Mouse (Mus musculus) lung, postnatal 0 days (tissue): ENCODE measurements around the gene Rec114. TPM values are rescaled to one million over a fixed set of nuclear protein-coding genes. Genes with fewer than 3 reads are reported as not detected.

Experiments used
- ATAC-seq: fragments of 200-750 bp; cut with Nextera tagmentation; 2 replicates; pipeline ENCODE4 v1.8.0; 2017; ENCODE audit warnings: moderate library complexity
- DNase-seq: peaks from one replicate; pipeline ENCODE4 v3.0.0-alpha.2; 2016; ENCODE audit warnings: low spot score
- H3K27ac ChIP-seq: fragments of 300-500 bp; sonication (generic); 2 replicates; pipeline ENCODE4 v1.5.1; 2014; ENCODE audit warnings: antibody characterized with exemption, mild to moderate bottlenecking, low read length, mixed read lengths
- H3K27me3 ChIP-seq: fragments of 300-500 bp; sonication (generic); replicated peaks from 2 replicates; pipeline ENCODE4 v1.6.1; 2014; ENCODE audit warnings: low read length, mixed read lengths; ENCODE audit not compliant: insufficient read depth
- H3K36me3 ChIP-seq: fragments of 300-500 bp; sonication (generic); 2 replicates; pipeline ENCODE4 v1.6.1; 2014; ENCODE audit warnings: low read length, mixed read lengths; ENCODE audit not compliant: insufficient read depth
- H3K4me1 ChIP-seq: fragments of 300-500 bp; sonication (generic); 2 replicates; pipeline ENCODE4 v1.6.1; 2014; ENCODE audit warnings: antibody characterized with exemption, low read depth, low read length, mixed read lengths; ENCODE audit not compliant: insufficient read depth
- H3K4me2 ChIP-seq: fragments of 300-500 bp; sonication (generic); replicated peaks from 2 replicates; pipeline ENCODE4 v1.6.1; 2014; ENCODE audit warnings: low read depth, mild to moderate bottlenecking, low read length, moderate library complexity, mixed read lengths
- H3K4me3 ChIP-seq: fragments of 300-500 bp; sonication (generic); 2 replicates; pipeline ENCODE4 v1.5.1; 2014; ENCODE audit warnings: low read depth, low read length
- H3K9ac ChIP-seq: fragments of 300-500 bp; sonication (generic); replicated peaks from 2 replicates; pipeline ENCODE4 v1.6.1; 2014; ENCODE audit warnings: low read depth, mild to moderate bottlenecking
- H3K9me3 ChIP-seq: fragments of 300-500 bp; sonication (generic); 2 replicates; pipeline ENCODE4 v1.6.1; 2016; ENCODE audit warnings: low read length, mixed read lengths
- CTCF ChIP-seq: IDR thresholded peaks from 2 replicates; pipeline ENCODE4 v1.5.1; 2016; ENCODE audit warnings: antibody characterized with exemption, mild to moderate bottlenecking
- EP300 ChIP-seq: IDR thresholded peaks from 2 replicates; pipeline ENCODE4 v1.6.1; 2016; ENCODE audit warnings: antibody characterized with exemption, mild to moderate bottlenecking, control low read depth
- WGBS: fragments of 180-500 bp; shearing (Covaris S2); extraction: QIAGEN DNeasy Blood & Tissue Kit; methylation state at CpG from one replicate; pipeline ENCODE4 v1.1.7; 2014; 5-methylcytosine and 5-hydroxymethylcytosine counted together
- polyA plus RNA-seq: library from polyadenylated mRNA; unstranded; fragments of >200 nt; fragmentation: Nextera tagmentation; extraction: Ambion mirVana; gene quantifications from 2 replicates; pipeline ENCODE4 v1.2.1, GENCODE M21; 2015

The Rec114 gene
- polyA plus RNA-seq, 1 experiment from 2014 or later: 5.0 TPM

DNA sequence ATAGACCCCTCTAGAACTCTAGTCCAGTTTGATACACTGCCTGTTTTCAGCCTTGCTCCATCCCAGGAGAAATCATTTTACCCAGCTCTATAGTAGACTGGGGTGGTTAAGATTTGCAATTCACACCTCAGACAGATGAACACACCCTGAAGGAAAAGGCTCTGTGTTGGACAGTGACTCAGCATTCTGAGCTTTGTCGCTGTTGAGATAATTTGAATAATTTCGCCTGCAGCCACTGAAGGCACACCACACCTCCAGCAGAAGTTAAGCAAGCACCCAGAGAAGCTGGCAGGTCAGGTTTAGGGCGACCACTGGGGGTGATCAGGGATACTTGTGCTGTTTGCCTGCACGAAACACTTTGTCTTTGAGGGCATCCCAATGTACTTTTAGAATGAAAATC is 4.4 kb upstream of the Rec114 start:
- ATAC-seq (no peak), DNase-seq (no peak)
- 50% methylated on average over 4 of the region's 4 CpGs for WGBS
- Histone ChIP-seq H3K4me1 (no peaks in the 10 kb centered on the region), H3K27ac (no peak overlapping the region), H3K9me3 (no peaks in the 10 kb centered on the region), H3K4me2 (no peak overlapping the region), H3K9ac (no peak overlapping the region), H3K36me3 (no peaks in the 10 kb centered on the region), H3K4me3 (no peak overlapping the region), H3K27me3 (no peaks in the 10 kb centered on the region)
- TF ChIP-seq EP300: no peak
- no peak for TF ChIP-seq CTCF

DNA sequence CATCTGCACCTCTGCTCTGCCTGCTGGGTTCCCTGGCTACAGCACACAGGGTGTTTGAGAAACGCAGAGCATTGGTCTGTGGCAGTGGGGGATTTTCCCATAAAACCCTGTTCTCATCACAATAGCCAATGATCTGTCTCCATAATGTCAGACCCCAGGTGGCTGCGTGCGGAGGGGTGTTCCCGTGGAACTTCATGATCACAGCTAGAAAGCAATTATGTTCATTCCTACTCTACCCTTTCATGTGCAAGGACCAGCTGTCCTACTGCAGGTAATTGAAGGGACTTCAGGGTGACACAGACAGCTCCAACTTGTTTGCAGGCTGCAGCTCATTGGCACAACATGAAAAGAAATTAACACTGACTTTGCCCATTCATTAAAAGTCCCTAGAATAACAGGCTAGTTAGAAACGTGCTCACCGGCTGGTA is 3.6 kb upstream of the Rec114 start:
- no peak for DNase-seq
- H3K9ac ChIP-seq: no peak overlapping the region
- no peak overlapping the region for H3K27ac ChIP-seq
- H3K9me3 ChIP-seq: no peaks in the 10 kb centered on the region
- no peaks in the 10 kb centered on the region for H3K4me1 ChIP-seq
- no peak overlapping the region for H3K4me3 ChIP-seq
- H3K4me2 ChIP-seq: no peak overlapping the region
- no peaks in the 10 kb centered on the region for H3K27me3 ChIP-seq
- TF ChIP-seq CTCF (no peak), EP300 (no peak)
- WGBS: 61% methylated on average over 6 of the region's 6 CpGs
- no peaks in the 10 kb centered on the region for H3K36me3 ChIP-seq
- no peak for ATAC-seq

DNA sequence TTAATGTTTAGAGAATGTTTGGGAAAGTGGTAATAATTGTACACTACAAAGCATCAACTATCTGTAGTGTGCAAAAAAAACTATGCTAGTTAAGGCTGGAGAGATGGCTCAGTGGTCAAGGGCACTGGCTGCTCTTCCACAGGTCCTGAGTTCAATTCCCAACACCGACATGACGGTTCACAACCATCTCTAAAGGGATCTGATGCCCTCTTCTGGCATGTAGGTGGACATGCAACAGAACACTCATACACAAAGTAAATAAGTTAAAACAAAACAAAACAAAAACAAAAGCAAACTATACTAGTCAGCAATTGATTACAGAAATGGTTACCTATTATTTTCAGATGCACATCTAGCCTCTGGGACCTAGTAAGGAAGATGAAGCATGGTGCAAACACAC is 1.1 kb downstream of the Rec114 start:
- no peak overlapping the region for H3K27ac ChIP-seq
- 92% methylated on average over 2 of the region's 2 CpGs for WGBS
- no peak overlapping the region for H3K9ac ChIP-seq
- no peaks in the 10 kb centered on the region for H3K4me1 ChIP-seq
- no peak for DNase-seq
- H3K4me3 ChIP-seq: no peak overlapping the region
- TF ChIP-seq CTCF: no peak
- H3K4me2 ChIP-seq: no peak overlapping the region
- no peaks in the 10 kb centered on the region for H3K36me3 ChIP-seq
- ATAC-seq: no peak
- H3K27me3 ChIP-seq: no peaks in the 10 kb centered on the region
- H3K9me3 ChIP-seq: no peaks in the 10 kb centered on the region

DNA sequence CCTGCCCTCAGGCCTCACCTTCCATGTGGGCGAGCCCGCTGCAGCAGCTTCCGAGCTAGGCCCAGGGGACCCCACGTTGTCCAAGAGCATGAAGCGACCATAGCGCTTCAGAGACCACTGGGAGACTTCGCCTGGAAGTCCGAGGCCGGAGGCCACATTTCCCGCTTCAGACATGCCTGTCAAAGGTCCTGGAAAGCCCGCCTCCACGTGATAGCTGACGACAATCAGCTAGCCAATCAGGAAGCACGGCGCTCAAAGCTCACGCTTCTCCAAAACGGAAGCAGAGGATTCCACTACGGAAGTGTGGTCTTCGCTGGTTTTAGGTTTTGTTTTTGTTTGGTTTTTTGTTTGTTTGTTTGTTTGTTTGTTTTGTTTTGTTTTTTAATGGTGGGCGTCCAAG is 2.4 kb downstream of the Rec114 start:
- WGBS: 79% methylated on average over 20 of the region's 20 CpGs
- H3K4me2 ChIP-seq: no peak overlapping the region
- H3K4me1 ChIP-seq: no peaks in the 10 kb centered on the region
- no peak overlapping the region for H3K4me3 ChIP-seq
- H3K27me3 ChIP-seq: no peaks in the 10 kb centered on the region
- H3K9me3 ChIP-seq: no peaks in the 10 kb centered on the region
- ATAC-seq (no peak), DNase-seq (no peak)
- TF ChIP-seq EP300 (no peak), CTCF (no peak)
- no peak overlapping the region for H3K27ac ChIP-seq
- no peak overlapping the region for H3K9ac ChIP-seq
- H3K36me3 ChIP-seq: no peaks in the 10 kb centered on the region

DNA sequence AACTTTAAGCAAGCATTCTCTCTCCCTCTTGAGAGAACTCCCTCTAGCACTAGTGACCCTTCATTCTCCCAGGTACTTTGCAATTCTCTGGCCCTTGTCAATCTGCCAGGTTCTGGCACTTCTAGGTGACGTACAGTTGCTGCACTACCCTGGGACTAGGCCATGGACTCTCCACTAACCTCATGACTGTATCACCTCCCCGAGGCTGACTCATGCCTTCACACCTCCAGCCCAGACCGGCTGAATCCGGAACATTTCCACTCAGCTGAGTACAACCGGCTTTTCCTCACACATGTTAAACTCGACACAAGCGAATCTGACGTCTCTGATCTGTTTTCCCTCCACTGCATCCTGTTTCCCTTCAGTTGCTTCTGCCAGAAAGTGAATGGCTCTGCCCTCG is 4.0 kb downstream of the Rec114 start:
- H3K36me3 ChIP-seq: no peaks in the 10 kb centered on the region
- H3K9ac ChIP-seq: no peak overlapping the region
- H3K9me3 ChIP-seq: no peaks in the 10 kb centered on the region
- DNase-seq (peak; percentile 86), ATAC-seq (peak; percentile 99)
- TF ChIP-seq CTCF (no peak), EP300 (peak; percentile 74)
- H3K27ac ChIP-seq: no peak overlapping the region
- no peaks in the 10 kb centered on the region for H3K4me1 ChIP-seq
- H3K27me3 ChIP-seq: no peaks in the 10 kb centered on the region
- no peak overlapping the region for H3K4me2 ChIP-seq
- H3K4me3 ChIP-seq: no peak overlapping the region
- 26% methylated on average over 9 of the region's 9 CpGs for WGBS

DNA sequence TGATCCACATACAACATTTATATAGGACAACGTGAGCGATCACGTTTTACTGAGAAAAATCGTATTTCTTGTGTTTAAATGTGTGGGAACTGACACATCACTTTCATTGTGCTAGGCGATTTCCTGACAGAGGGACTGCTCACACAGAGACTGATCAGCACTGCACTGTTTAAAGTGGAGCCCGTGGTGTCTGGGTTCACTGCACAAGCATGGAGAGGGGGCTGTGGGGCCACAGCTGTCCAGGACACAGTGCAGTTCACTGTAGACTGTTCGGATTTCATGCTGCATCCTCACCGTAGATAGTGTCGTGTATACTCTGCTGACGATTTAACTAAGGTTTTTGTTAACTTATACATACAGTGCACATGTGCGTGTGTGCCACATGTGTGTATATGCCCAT is 20.6 kb downstream of the Rec114 start:
- Histone ChIP-seq H3K36me3 (no peaks in the 10 kb centered on the region), H3K9ac (no peak overlapping the region), H3K4me2 (no peak overlapping the region), H3K9me3 (no peaks in the 10 kb centered on the region), H3K4me3 (no peak overlapping the region), H3K4me1 (no peaks in the 10 kb centered on the region), H3K27ac (no peak overlapping the region), H3K27me3 (no peaks in the 10 kb centered on the region)
- no peak for TF ChIP-seq EP300
- TF ChIP-seq CTCF: no peak
- ATAC-seq (no peak), DNase-seq (no peak)
- WGBS: 76% methylated on average over 11 of the region's 11 CpGs

DNA sequence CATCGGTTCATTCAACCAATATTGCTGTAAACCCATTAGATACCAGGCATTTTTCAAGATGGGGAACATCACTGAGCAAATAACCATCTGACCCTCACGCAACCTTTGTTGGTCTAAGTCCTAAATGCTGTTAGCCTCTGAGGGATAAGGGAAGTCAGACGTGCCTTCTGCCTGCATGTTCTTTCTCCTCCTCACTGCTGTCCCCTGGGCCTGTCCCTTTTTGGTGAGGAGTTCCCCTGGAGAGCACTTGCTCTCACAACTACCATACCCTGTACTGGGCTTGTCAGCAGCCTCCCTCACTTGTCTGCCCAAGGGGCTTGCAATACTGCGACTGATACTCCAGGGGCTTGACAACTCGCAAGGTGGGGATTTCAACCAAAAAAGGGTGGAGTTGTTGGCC is 21.6 kb downstream of the Rec114 start:
- H3K36me3 ChIP-seq: no peaks in the 10 kb centered on the region
- no peak overlapping the region for H3K4me2 ChIP-seq
- no peak overlapping the region for H3K4me3 ChIP-seq
- TF ChIP-seq CTCF: no peak
- TF ChIP-seq EP300: no peak
- H3K9ac ChIP-seq: no peak overlapping the region
- H3K4me1 ChIP-seq: no peaks in the 10 kb centered on the region
- 73% methylated on average over 5 of the region's 5 CpGs for WGBS
- ATAC-seq (no peak), DNase-seq (no peak)
- H3K27ac ChIP-seq: no peak overlapping the region
- no peaks in the 10 kb centered on the region for H3K9me3 ChIP-seq
- no peaks in the 10 kb centered on the region for H3K27me3 ChIP-seq
